ENCODE assay signal across 9 mouse cellular contexts in the genomic region with DNA sequence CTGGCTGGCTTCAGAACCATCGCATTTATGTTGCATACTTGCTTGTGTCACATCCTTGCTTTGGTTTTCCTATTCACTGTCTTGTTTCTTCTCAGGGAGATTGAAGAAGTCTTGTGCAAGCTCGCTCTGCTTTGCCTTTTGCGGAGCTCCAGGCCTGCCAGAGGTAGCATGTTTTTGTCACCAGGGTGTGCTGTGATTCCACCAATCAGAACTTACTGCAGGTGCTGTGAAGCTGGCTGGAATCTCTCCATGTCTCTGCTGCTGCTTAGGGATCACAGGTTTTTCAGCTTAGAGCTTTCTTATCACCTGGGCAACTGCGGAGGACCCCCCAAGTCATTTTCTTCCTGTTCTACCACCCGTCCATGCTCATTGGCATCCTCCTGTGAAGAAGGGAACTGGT.
A peak's percentile ranks its signal among the peaks of the same experiment; 100 is the strongest.
DNase-seq lines count a peak whose midpoint lies in the region; ATAC-seq lines count a peak whose summit lies in the region.
"Had no signal": no experiment of that assay in that cellular context is flagged by ENCODE, and none has a peak within 500 bp of the region (broad histone marks: within the 10 kb centered on the region; RNA-seq: fewer than 3 reads in every experiment).

No protein-coding gene starts in this region.

- H3K4me3 ChIP-seq in liver, embryonic 11.5 days (ENCODE audit: low read depth, low read length): no peak overlapping the region
- no peak overlapping the region for H3K4me3 ChIP-seq in neural tube, embryonic 15.5 days (replicated peaks)
- H3K4me3 ChIP-seq: embryonic facial prominence, embryonic 15.5 days; neural tube, embryonic 13.5 days had no signal

- H3K9me3 ChIP-seq in liver, embryonic 11.5 days (ENCODE audit: control insufficient read depth, low read length): no peaks in the 10 kb centered on the region
- H3K9me3 ChIP-seq in neural tube, embryonic 15.5 days (replicated peaks): no peaks in the 10 kb centered on the region
- H3K9me3 ChIP-seq: embryonic facial prominence, embryonic 15.5 days; neural tube, embryonic 13.5 days had no signal

- no peak for ATAC-seq in liver, embryonic 11.5 days (replicated peaks; ENCODE audit: low FRiP score)
- peak; percentile 76; the same call in 1 of the 2 replicates for ATAC-seq in neural tube, embryonic 15.5 days (ENCODE audit: low FRiP score)
- no peak for ATAC-seq in activated CD4-positive, CD25-positive, alpha-beta regulatory T cell, adult 4 months

- H3K9ac ChIP-seq in liver, embryonic 11.5 days (ENCODE audit: low read depth, low read length): no peak overlapping the region
- H3K9ac ChIP-seq in neural tube, embryonic 15.5 days (replicated peaks): no peak overlapping the region
- H3K9ac ChIP-seq: embryonic facial prominence, embryonic 15.5 days; neural tube, embryonic 13.5 days had no signal

- no peak overlapping the region for H3K4me2 ChIP-seq in liver, embryonic 11.5 days
- no peak overlapping the region for H3K4me2 ChIP-seq in neural tube, embryonic 15.5 days
- H3K4me2 ChIP-seq: embryonic facial prominence, embryonic 15.5 days; neural tube, embryonic 13.5 days had no signal

- H3K36me3 ChIP-seq in liver, embryonic 11.5 days (ENCODE audit: control insufficient read depth, insufficient read depth, low read length): no peaks in the 10 kb centered on the region
- no peaks in the 10 kb centered on the region for H3K36me3 ChIP-seq in neural tube, embryonic 15.5 days
- H3K36me3 ChIP-seq: embryonic facial prominence, embryonic 15.5 days; neural tube, embryonic 13.5 days had no signal

- no peak overlapping the region for H3K27ac ChIP-seq in liver, embryonic 11.5 days (ENCODE audit: low read depth, low read length)
- 0 out of 2 replicates have a peak overlapping the region, but pooled peaks have one; percentile 3 for H3K27ac ChIP-seq in neural tube, embryonic 15.5 days (replicated peaks)
- H3K27ac ChIP-seq: embryonic facial prominence, embryonic 15.5 days; neural tube, embryonic 13.5 days had no signal

- no peaks in the 10 kb centered on the region for H3K27me3 ChIP-seq in liver, embryonic 11.5 days (replicated peaks; ENCODE audit: control insufficient read depth, insufficient read depth, low read length)
- no peaks in the 10 kb centered on the region for H3K27me3 ChIP-seq in neural tube, embryonic 15.5 days (replicated peaks)
- H3K27me3 ChIP-seq: embryonic facial prominence, embryonic 15.5 days; neural tube, embryonic 13.5 days had no signal

- peak; percentile 21 to 65 for DNase-seq in adrenal gland, adult (ENCODE audit: inconsistent age in 2 of 2, low spot score in 1 of 2)
- peak; percentile 74 for DNase-seq in cerebellum, adult 9-11 months
- peak; percentile 21 to 44 for DNase-seq in frontal cortex, postnatal 25 days (ENCODE audit: low spot score in 2 of 2)
- peak; percentile 3 to 52 for DNase-seq in kidney, postnatal 36 days
- peak; percentile 32 for DNase-seq in liver, embryonic 11.5 days (ENCODE audit: low spot score)

- WGBS in liver, embryonic 11.5 days: 33% methylated on average over 5 of the region's 5 CpGs
- WGBS in neural tube, embryonic 15.5 days: 31% methylated on average over 5 of the region's 5 CpGs

- H3K4me1 ChIP-seq in liver, embryonic 11.5 days (replicated peaks; ENCODE audit: control insufficient read depth, insufficient read depth, low read length): no peaks in the 10 kb centered on the region
- peaks cover 3% of the 10 kb centered on the region; the same call in 1 of the 2 replicates for H3K4me1 ChIP-seq in neural tube, embryonic 15.5 days
- H3K4me1 ChIP-seq: embryonic facial prominence, embryonic 15.5 days; neural tube, embryonic 13.5 days had no signal
